Mouse (Mus musculus) heart, embryonic 15.5 days (tissue): Measurements from ENCODE around the gene Fam114a1. TPM values are rescaled to one million over a fixed set of nuclear protein-coding genes. Genes with fewer than 3 reads are reported as not detected.

Experiments used
- ATAC-seq: fragments of 200-750 bp; cut with Nextera tagmentation; replicated peaks from 2 replicates; pipeline ENCODE4 v1.8.0; 2017; ENCODE audit warnings: low read depth, moderate TSS enrichment; ENCODE audit not compliant: insufficient number of reproducible peaks, insufficient read depth, low FRiP score
- H3K27ac ChIP-seq: fragments of 300-500 bp; sonication (generic); 2 replicates; pipeline ENCODE4 v1.5.1; 2015; ENCODE audit warnings: mild to moderate bottlenecking, inconsistent platforms
- H3K27me3 ChIP-seq: fragments of 300-500 bp; sonication (generic); 2 replicates; pipeline ENCODE4 v1.6.1; 2015; ENCODE audit warnings: inconsistent platforms
- H3K36me3 ChIP-seq: fragments of 300-500 bp; sonication (generic); 2 replicates; pipeline ENCODE4 v1.6.1; 2015; ENCODE audit warnings: mild to moderate bottlenecking, inconsistent platforms
- H3K4me1 ChIP-seq: fragments of 300-500 bp; sonication (generic); replicated peaks from 2 replicates; pipeline ENCODE4 v1.6.1; 2015; ENCODE audit warnings: inconsistent platforms
- H3K4me2 ChIP-seq: fragments of 300-500 bp; sonication (generic); 2 replicates; pipeline ENCODE4 v1.6.1; 2015; ENCODE audit warnings: inconsistent platforms, mild to moderate bottlenecking, moderate library complexity
- H3K4me3 ChIP-seq: fragments of 300-500 bp; sonication (generic); 2 replicates; pipeline ENCODE4 v1.5.1; 2015; ENCODE audit warnings: mild to moderate bottlenecking, inconsistent platforms
- H3K9ac ChIP-seq: fragments of 300-500 bp; sonication (generic); 2 replicates; pipeline ENCODE4 v1.6.1; 2015; ENCODE audit warnings: mild to moderate bottlenecking, inconsistent platforms
- H3K9me3 ChIP-seq: fragments of 300-500 bp; sonication (generic); replicated peaks from 2 replicates; pipeline ENCODE4 v1.6.1; 2016; ENCODE audit warnings: inconsistent platforms
- WGBS: fragments of 180-500 bp; shearing (Covaris S2); methylation state at CpG from one replicate; pipeline ENCODE4 v1.1.7; 2015; ENCODE audit warnings: mixed read lengths; 5-methylcytosine and 5-hydroxymethylcytosine counted together
- polyA plus RNA-seq: library from polyadenylated mRNA; unstranded; fragments of >200 nt; fragmentation: Nextera tagmentation; extraction: Ambion mirVana; gene quantifications from 2 replicates; pipeline ENCODE4 v1.2.1, GENCODE M21; 2015

The Fam114a1 gene
- 38.2 and 44.2 TPM in 2 replicates for polyA plus RNA-seq

GRCm38 (mm10) chr5:64969861-64970771 lies at the start of gene Fam114a1:
Fam114a1 (plus strand) TSS chr5:64970071.
- WGBS, result 1% methylated on average over 67 of the region's 68 CpGs
- peak; percentile 91 for ATAC-seq

GRCm38 (mm10) chr5:64922891-64923381 lies 46.9 kb upstream of the Fam114a1 start:
- no peaks in the 10 kb centered on the region for H3K36me3 ChIP-seq
- WGBS, result 87% methylated on average over 5 of the region's 5 CpGs
- H3K27me3 ChIP-seq, result no peaks in the 10 kb centered on the region
- H3K4me1 ChIP-seq, result 0 out of 2 replicates have a peak, but pooled peaks cover 3% of the 10 kb centered on the region
- H3K27ac ChIP-seq, result no peak overlapping the region
- H3K4me3 ChIP-seq, result no peak overlapping the region
- H3K4me2 ChIP-seq, result no peak overlapping the region
- ATAC-seq, result no peak
- H3K9me3 ChIP-seq, result no peaks in the 10 kb centered on the region
- no peak overlapping the region for H3K9ac ChIP-seq

More at GRCm38 (mm10) chr5:64969861-64970771, at the start of gene Fam114a1:
- H3K9me3 ChIP-seq, result no peaks in the 10 kb centered on the region
- H3K27me3 ChIP-seq, result no peaks in the 10 kb centered on the region
- H3K27ac ChIP-seq, result peak within 1 kb of the TSS; percentile 82
- H3K4me1 ChIP-seq, result peaks cover 5% of the 10 kb centered on the region
- H3K36me3 ChIP-seq, result no peaks in the 10 kb centered on the region
- peak within 1 kb of the TSS; percentile 84 for H3K4me2 ChIP-seq
- H3K9ac ChIP-seq, result peak within 1 kb of the TSS; percentile 87
- H3K4me3 ChIP-seq, result peak within 1 kb of the TSS; percentile 82

- Histone ChIP-seq H3K4me1 (no peaks in the 10 kb centered on the region), H3K27ac (no peak overlapping the region), H3K36me3 (no peaks in the 10 kb centered on the region), H3K27me3 (no peaks in the 10 kb centered on the region), H3K9ac (no peak overlapping the region), H3K4me2 (no peak overlapping the region), H3K9me3 (no peaks in the 10 kb centered on the region), H3K4me3 (no peak overlapping the region)
- ATAC-seq, result no peak
- 54% methylated on average over 3 of the region's 3 CpGs for WGBS
These were observed 37.7 kb upstream of the Fam114a1 start for GRCm38 (mm10) chr5:64932215-64932614.

GRCm38 (mm10) chr5:64932775-64933174 lies 37.1 kb upstream of the Fam114a1 start:
- no peak for ATAC-seq
- Histone ChIP-seq H3K4me3 (no peak overlapping the region), H3K4me1 (no peaks in the 10 kb centered on the region), H3K27ac (no peak overlapping the region), H3K9me3 (no peaks in the 10 kb centered on the region), H3K36me3 (no peaks in the 10 kb centered on the region), H3K4me2 (no peak overlapping the region), H3K27me3 (no peaks in the 10 kb centered on the region), H3K9ac (no peak overlapping the region)
- 86% methylated on average over 15 of the region's 15 CpGs for WGBS

- H3K4me3 ChIP-seq, result no peak overlapping the region
- H3K9me3 ChIP-seq, result no peaks in the 10 kb centered on the region
- ATAC-seq, result no peak
- no peaks in the 10 kb centered on the region for H3K27me3 ChIP-seq
- H3K9ac ChIP-seq, result no peak overlapping the region
- no peak overlapping the region for H3K4me2 ChIP-seq
- H3K36me3 ChIP-seq, result no peaks in the 10 kb centered on the region
- H3K4me1 ChIP-seq, result no peaks in the 10 kb centered on the region
- WGBS, result 44% methylated on average over 5 of the region's 5 CpGs
- H3K27ac ChIP-seq, result no peak overlapping the region
These were observed 18.4 kb upstream of the Fam114a1 start for GRCm38 (mm10) chr5:64951486-64951885.

GRCm38 (mm10) chr5:64954931-64955330 lies 14.9 kb upstream of the Fam114a1 start:
- Histone ChIP-seq H3K4me3 (no peak overlapping the region), H3K27ac (no peak overlapping the region), H3K4me1 (no peaks in the 10 kb centered on the region), H3K9ac (no peak overlapping the region), H3K27me3 (no peaks in the 10 kb centered on the region), H3K36me3 (no peaks in the 10 kb centered on the region), H3K9me3 (no peaks in the 10 kb centered on the region), H3K4me2 (no peak overlapping the region)
- 64% methylated on average over 8 of the region's 8 CpGs for WGBS
- ATAC-seq, result no peak

- Histone ChIP-seq H3K9me3 (no peaks in the 10 kb centered on the region), H3K27me3 (no peaks in the 10 kb centered on the region), H3K36me3 (no peaks in the 10 kb centered on the region), H3K27ac (no peak overlapping the region), H3K4me1 (no peaks in the 10 kb centered on the region), H3K4me3 (no peak overlapping the region), H3K4me2 (no peak overlapping the region), H3K9ac (no peak overlapping the region)
- no peak for ATAC-seq
- 76% methylated on average over 22 of the region's 22 CpGs for WGBS
These were observed 10.7 kb upstream of the Fam114a1 start for GRCm38 (mm10) chr5:64958991-64959842.

- ATAC-seq, result no peak
- WGBS, result 70% methylated on average over 13 of the region's 13 CpGs
These were observed 10.0 kb upstream of the Fam114a1 start, which contains the start of gene Tlr6 for GRCm38 (mm10) chr5:64959843-64960230. Tlr6 (minus strand) TSS chr5:64960097.

GRCm38 (mm10) chr5:64960857-64961391 lies 8.9 kb upstream of the Fam114a1 start:
- 76% methylated on average over 13 of the region's 13 CpGs for WGBS
- no peak for ATAC-seq
- H3K4me3 ChIP-seq, result no peak overlapping the region
- no peaks in the 10 kb centered on the region for H3K27me3 ChIP-seq
- no peak overlapping the region for H3K9ac ChIP-seq
- H3K9me3 ChIP-seq, result no peaks in the 10 kb centered on the region
- no peak overlapping the region for H3K27ac ChIP-seq
- H3K36me3 ChIP-seq, result no peaks in the 10 kb centered on the region
- H3K4me2 ChIP-seq, result no peak overlapping the region
- no peaks in the 10 kb centered on the region for H3K4me1 ChIP-seq

More at GRCm38 (mm10) chr5:64959843-64960230, 10.0 kb upstream of the Fam114a1 start, which contains the start of gene Tlr6:
- no peak within 1 kb of the TSS for H3K4me3 ChIP-seq
- no peak within 1 kb of the TSS for H3K4me2 ChIP-seq
- no peaks in the 10 kb centered on the region for H3K4me1 ChIP-seq
- no peaks in the 10 kb centered on the region for H3K36me3 ChIP-seq
- no peak within 1 kb of the TSS for H3K9ac ChIP-seq
- H3K9me3 ChIP-seq, result no peaks in the 10 kb centered on the region
- no peaks in the 10 kb centered on the region for H3K27me3 ChIP-seq
- no peak within 1 kb of the TSS for H3K27ac ChIP-seq

- Histone ChIP-seq H3K4me1 (no peaks in the 10 kb centered on the region), H3K9ac (no peak overlapping the region), H3K36me3 (no peaks in the 10 kb centered on the region), H3K4me3 (no peak overlapping the region), H3K4me2 (no peak overlapping the region), H3K27me3 (no peaks in the 10 kb centered on the region), H3K27ac (no peak overlapping the region), H3K9me3 (no peaks in the 10 kb centered on the region)
- WGBS, result 67% methylated on average over 5 of the region's 5 CpGs
- ATAC-seq, result no peak
These were observed 6.6 kb upstream of the Fam114a1 start for GRCm38 (mm10) chr5:64963271-64963670.

- no peak for ATAC-seq
- no peak overlapping the region for H3K9ac ChIP-seq
- H3K4me3 ChIP-seq, result no peak overlapping the region
- WGBS, result 85% methylated on average over 3 of the region's 3 CpGs
- no peaks in the 10 kb centered on the region for H3K4me1 ChIP-seq
- no peak overlapping the region for H3K4me2 ChIP-seq
- H3K27me3 ChIP-seq, result no peaks in the 10 kb centered on the region
- H3K27ac ChIP-seq, result no peak overlapping the region
- no peaks in the 10 kb centered on the region for H3K36me3 ChIP-seq
- H3K9me3 ChIP-seq, result no peaks in the 10 kb centered on the region
These were observed 6.1 kb upstream of the Fam114a1 start for GRCm38 (mm10) chr5:64963735-64964134.
